17 mouse cellular contexts compared by ENCODE assay signal in genomic region chr3:108048306-108048705, GRCm38 (mm10). TPM values are rescaled to one million over a fixed set of nuclear protein-coding genes. Genes with fewer than 3 reads are reported as not detected.
"Had no signal": no experiment of that assay in that cellular context is flagged by ENCODE, and none has a peak within 500 bp of the region (broad histone marks: within the 10 kb centered on the region; RNA-seq: fewer than 3 reads in every experiment).

No protein-coding gene starts in this region.

- H3K27me3 ChIP-seq: intestine, embryonic 15.5 days; liver, embryonic 15.5 days; midbrain, embryonic 13.5 days had no signal

- DNase-seq: kidney, adult 11 months; kidney, adult 9 months; kidney, postnatal 14 days; layer of hippocampus, adult 9-11 months; lung, adult 18-20 months; lung, postnatal 14 days; thymus, postnatal 36 days had no signal

- H3K9ac ChIP-seq: intestine, embryonic 15.5 days; liver, embryonic 15.5 days; midbrain, embryonic 13.5 days had no signal

- ATAC-seq: intestine, embryonic 15.5 days; midbrain, embryonic 13.5 days; midbrain, embryonic 16.5 days had no signal

- H3K36me3 ChIP-seq: intestine, embryonic 15.5 days; liver, embryonic 15.5 days; midbrain, embryonic 13.5 days had no signal

- H3K9me3 ChIP-seq: intestine, embryonic 15.5 days; liver, embryonic 15.5 days; midbrain, embryonic 13.5 days had no signal

- H3K27ac ChIP-seq: intestine, embryonic 15.5 days; layer of hippocampus, adult 2 months; liver, embryonic 15.5 days; macrophage; midbrain, embryonic 13.5 days had no signal

- H3K4me3 ChIP-seq: intestine, embryonic 15.5 days; layer of hippocampus, adult 2 months; liver, embryonic 15.5 days; midbrain, embryonic 13.5 days had no signal

- H3K4me2 ChIP-seq: intestine, embryonic 15.5 days; liver, embryonic 11.5 days; liver, embryonic 15.5 days; midbrain, embryonic 13.5 days had no signal

RNA-seq across cellular contexts. Expression of gene Gnat2, which starts 44.3 kb away (rescaled TPM):
- total RNA-seq: layer of hippocampus, adult 2 months; layer of hippocampus, postnatal 25 days; left cerebral cortex, postnatal 36 days; megakaryocyte, adult 5-6 weeks had no signal
- polyA plus RNA-seq: macrophage had no signal
